Mouse (Mus musculus) limb, embryonic 13.5 days (tissue): ENCODE results near the gene Prdm5. TPM values are rescaled to one million over a fixed set of nuclear protein-coding genes. Genes with fewer than 3 reads are reported as not detected.

ENCODE experiments used
- ATAC-seq: fragments of 200-750 bp; cut with Nextera tagmentation; 2 replicates; pipeline ENCODE4 v1.8.0; 2017; ENCODE audit warnings: low read depth, moderate number of reproducible peaks, moderate TSS enrichment; ENCODE audit not compliant: low FRiP score
- H3K27ac ChIP-seq: fragments of 300-500 bp; sonication (generic); 2 replicates; pipeline ENCODE4 v1.5.1; 2015; ENCODE audit warnings: inconsistent platforms, mild to moderate bottlenecking, moderate library complexity
- H3K27me3 ChIP-seq: fragments of 300-500 bp; sonication (generic); 2 replicates; pipeline ENCODE4 v1.6.1; 2015; ENCODE audit warnings: mild to moderate bottlenecking, inconsistent platforms
- H3K36me3 ChIP-seq: fragments of 300-500 bp; sonication (generic); 2 replicates; pipeline ENCODE4 v1.6.1; 2015; ENCODE audit warnings: inconsistent platforms, mild to moderate bottlenecking, moderate library complexity
- H3K4me1 ChIP-seq: fragments of 300-500 bp; sonication (generic); 2 replicates; pipeline ENCODE4 v1.6.1; 2015; ENCODE audit warnings: inconsistent platforms
- H3K4me2 ChIP-seq: fragments of 300-500 bp; sonication (generic); replicated peaks from 2 replicates; pipeline ENCODE4 v1.6.1; 2015; ENCODE audit warnings: inconsistent platforms, mild to moderate bottlenecking, moderate library complexity
- H3K4me3 ChIP-seq: fragments of 300-500 bp; sonication (generic); 2 replicates; pipeline ENCODE4 v1.5.1; 2015; ENCODE audit warnings: moderate library complexity, mild to moderate bottlenecking, inconsistent platforms
- H3K9ac ChIP-seq: fragments of 300-500 bp; sonication (generic); 2 replicates; pipeline ENCODE4 v1.6.1; 2015; ENCODE audit warnings: mild to moderate bottlenecking, inconsistent platforms
- H3K9me3 ChIP-seq: fragments of 300-500 bp; sonication (generic); 2 replicates; pipeline ENCODE4 v1.6.1; 2016; ENCODE audit warnings: inconsistent platforms
- WGBS: fragments of 180-500 bp; shearing (Covaris S2); methylation state at CpG from one replicate; pipeline ENCODE4 v1.1.7; 2015; 5-methylcytosine and 5-hydroxymethylcytosine counted together
- polyA plus RNA-seq: library from polyadenylated mRNA; unstranded; fragments of >200 nt; fragmentation: Nextera tagmentation; extraction: Ambion mirVana; gene quantifications from 2 replicates; pipeline ENCODE4 v1.2.1, GENCODE M21; 2015

Prdm5 gene
- polyA plus RNA-seq, 1 experiment from 2014 or later = 30.2 TPM

- 83% methylated on average over 4 of the region's 4 CpGs for WGBS
- Histone ChIP-seq H3K36me3 (no peaks in the 10 kb centered on the region), H3K4me3 (peak overlapping the region; percentile 65), H3K27me3 (no peaks in the 10 kb centered on the region), H3K9me3 (no peaks in the 10 kb centered on the region), H3K4me1 (peaks cover 26% of the 10 kb centered on the region), H3K9ac (peak overlapping the region; percentile 90), H3K4me2 (peak overlapping the region; percentile 78), H3K27ac (no peak overlapping the region)
- ATAC-seq = no peak
Observed at GRCm38 (mm10) chr6:65779689-65780233, 973 bp downstream of the Prdm5 start.

- no peak overlapping the region for H3K9ac ChIP-seq
- H3K4me2 ChIP-seq = no peak overlapping the region
- H3K27me3 ChIP-seq = no peaks in the 10 kb centered on the region
- ATAC-seq = no peak
- peaks cover 26% of the 10 kb centered on the region for H3K4me1 ChIP-seq
- H3K36me3 ChIP-seq = no peaks in the 10 kb centered on the region
- H3K9me3 ChIP-seq = no peaks in the 10 kb centered on the region
- WGBS = 74% methylated on average over 7 of the region's 7 CpGs
- H3K27ac ChIP-seq = no peak overlapping the region
- H3K4me3 ChIP-seq = no peak overlapping the region
Observed at GRCm38 (mm10) chr6:65781441-65781840, 2.7 kb downstream of the Prdm5 start.

- Histone ChIP-seq H3K4me1 (peaks cover 21% of the 10 kb centered on the region), H3K27me3 (no peaks in the 10 kb centered on the region), H3K36me3 (no peaks in the 10 kb centered on the region), H3K4me2 (no peak overlapping the region), H3K9ac (no peak overlapping the region), H3K9me3 (no peaks in the 10 kb centered on the region), H3K27ac (no peak overlapping the region), H3K4me3 (no peak overlapping the region)
- WGBS = 79% methylated on average over 1 of the region's 1 CpGs
- no peak for ATAC-seq
Observed at GRCm38 (mm10) chr6:65783670-65784069, 4.9 kb downstream of the Prdm5 start.

GRCm38 (mm10) chr6:65792923-65793322, 14.1 kb downstream of the Prdm5 start:
- no peak overlapping the region for H3K4me3 ChIP-seq
- ATAC-seq = no peak
- peaks cover 13% of the 10 kb centered on the region; the same call in 1 of the 2 replicates for H3K4me1 ChIP-seq
- 84% methylated on average over 2 of the region's 2 CpGs for WGBS
- H3K27me3 ChIP-seq = no peaks in the 10 kb centered on the region
- H3K9me3 ChIP-seq = no peaks in the 10 kb centered on the region
- H3K4me2 ChIP-seq = no peak overlapping the region
- H3K27ac ChIP-seq = no peak overlapping the region
- H3K9ac ChIP-seq = no peak overlapping the region
- peaks cover 13% of the 10 kb centered on the region; the same call in 1 of the 2 replicates for H3K36me3 ChIP-seq

- Histone ChIP-seq H3K27ac (no peak overlapping the region), H3K9ac (no peak overlapping the region), H3K4me2 (no peak overlapping the region), H3K27me3 (no peaks in the 10 kb centered on the region), H3K4me1 (peaks cover 13% of the 10 kb centered on the region; the same call in 1 of the 2 replicates), H3K36me3 (peaks cover 23% of the 10 kb centered on the region), H3K9me3 (0 out of 2 replicates have a peak, but pooled peaks cover 4% of the 10 kb centered on the region), H3K4me3 (no peak overlapping the region)
- WGBS = 71% methylated on average over 3 of the region's 3 CpGs
- no peak for ATAC-seq
Observed at GRCm38 (mm10) chr6:65796552-65796951, 17.8 kb downstream of the Prdm5 start.

GRCm38 (mm10) chr6:65797276-65797675, 18.5 kb downstream of the Prdm5 start:
- H3K4me3 ChIP-seq = no peak overlapping the region
- peaks cover 23% of the 10 kb centered on the region for H3K36me3 ChIP-seq
- no peaks in the 10 kb centered on the region for H3K27me3 ChIP-seq
- H3K4me2 ChIP-seq = no peak overlapping the region
- H3K9ac ChIP-seq = no peak overlapping the region
- no peak overlapping the region for H3K27ac ChIP-seq
- 0 out of 2 replicates have a peak, but pooled peaks cover 4% of the 10 kb centered on the region for H3K9me3 ChIP-seq
- 79% methylated on average over 2 of the region's 2 CpGs for WGBS
- no peak for ATAC-seq
- H3K4me1 ChIP-seq = peaks cover 13% of the 10 kb centered on the region; the same call in 1 of the 2 replicates

- Histone ChIP-seq H3K9ac (no peak overlapping the region), H3K4me1 (peaks cover 13% of the 10 kb centered on the region; the same call in 1 of the 2 replicates), H3K4me3 (no peak overlapping the region), H3K9me3 (0 out of 2 replicates have a peak, but pooled peaks cover 4% of the 10 kb centered on the region), H3K4me2 (no peak overlapping the region), H3K36me3 (peaks cover 17% of the 10 kb centered on the region), H3K27me3 (no peaks in the 10 kb centered on the region), H3K27ac (no peak overlapping the region)
- ATAC-seq = no peak
- 83% methylated on average over 3 of the region's 3 CpGs for WGBS
Observed at GRCm38 (mm10) chr6:65798390-65798789, 19.6 kb downstream of the Prdm5 start.

GRCm38 (mm10) chr6:65811685-65812084, 32.9 kb downstream of the Prdm5 start:
- no peak overlapping the region for H3K9ac ChIP-seq
- H3K4me1 ChIP-seq = peaks cover 5% of the 10 kb centered on the region
- WGBS = 20% methylated on average over 3 of the region's 3 CpGs
- H3K36me3 ChIP-seq = peaks cover 3% of the 10 kb centered on the region; the same call in 1 of the 2 replicates
- H3K27ac ChIP-seq = no peak overlapping the region
- no peak overlapping the region for H3K4me3 ChIP-seq
- H3K4me2 ChIP-seq = no peak overlapping the region
- H3K9me3 ChIP-seq = no peaks in the 10 kb centered on the region
- H3K27me3 ChIP-seq = no peaks in the 10 kb centered on the region
- ATAC-seq = peak; percentile 57; the same call in 1 of the 2 replicates

GRCm38 (mm10) chr6:65818039-65818747, 39.4 kb downstream of the Prdm5 start:
- WGBS = 61% methylated on average over 4 of the region's 4 CpGs
- Histone ChIP-seq H3K4me2 (no peak overlapping the region), H3K36me3 (no peaks in the 10 kb centered on the region)

GRCm38 (mm10) chr6:65828656-65829055, 49.9 kb downstream of the Prdm5 start:
- H3K4me3 ChIP-seq = no peak overlapping the region
- H3K9ac ChIP-seq = no peak overlapping the region
- peaks cover 3% of the 10 kb centered on the region; the same call in 1 of the 2 replicates for H3K9me3 ChIP-seq
- no peaks in the 10 kb centered on the region for H3K27me3 ChIP-seq
- WGBS = 64% methylated on average over 1 of the region's 1 CpGs
- no peak overlapping the region for H3K27ac ChIP-seq
- H3K36me3 ChIP-seq = peaks cover 17% of the 10 kb centered on the region
- H3K4me1 ChIP-seq = peaks cover 3% of the 10 kb centered on the region; the same call in 1 of the 2 replicates
- ATAC-seq = no peak
- no peak overlapping the region for H3K4me2 ChIP-seq

More at GRCm38 (mm10) chr6:65818039-65818747, 39.4 kb downstream of the Prdm5 start:
- no peaks in the 10 kb centered on the region for H3K27me3 ChIP-seq
- no peak overlapping the region for H3K4me3 ChIP-seq
- H3K27ac ChIP-seq = peak overlapping the region; percentile 15; the same call in 1 of the 2 replicates
- peaks cover 19% of the 10 kb centered on the region for H3K4me1 ChIP-seq
- ATAC-seq = no peak; the same call in 1 of the 2 replicates
- H3K9ac ChIP-seq = no peak overlapping the region
- no peaks in the 10 kb centered on the region for H3K9me3 ChIP-seq

GRCm38 (mm10) chr6:65831443-65831842, 52.7 kb downstream of the Prdm5 start:
- Histone ChIP-seq H3K9me3 (peaks cover 7% of the 10 kb centered on the region; the same call in 1 of the 2 replicates), H3K4me3 (no peak overlapping the region), H3K4me2 (no peak overlapping the region), H3K36me3 (peaks cover 21% of the 10 kb centered on the region), H3K27me3 (no peaks in the 10 kb centered on the region), H3K9ac (no peak overlapping the region), H3K27ac (no peak overlapping the region), H3K4me1 (peaks cover 3% of the 10 kb centered on the region; the same call in 1 of the 2 replicates)
- ATAC-seq = peak; percentile 54
- WGBS = 59% methylated on average over 5 of the region's 5 CpGs

- H3K9me3 ChIP-seq = peaks cover 13% of the 10 kb centered on the region; the same call in 1 of the 2 replicates
- no peak overlapping the region for H3K9ac ChIP-seq
- ATAC-seq = no peak
- H3K27me3 ChIP-seq = no peaks in the 10 kb centered on the region
- H3K4me2 ChIP-seq = no peak overlapping the region
- no peak overlapping the region for H3K27ac ChIP-seq
- H3K4me3 ChIP-seq = no peak overlapping the region
- peaks cover 32% of the 10 kb centered on the region for H3K36me3 ChIP-seq
- peaks cover 1% of the 10 kb centered on the region; the same call in 1 of the 2 replicates for H3K4me1 ChIP-seq
- WGBS = 70% methylated on average over 4 of the region's 4 CpGs
Observed at GRCm38 (mm10) chr6:65834013-65834412, 55.2 kb downstream of the Prdm5 start.
